Mouse (Mus musculus) left cerebral cortex, postnatal 10 days (tissue): Measurements from ENCODE around the gene Cilp. TPM values are rescaled to one million over a fixed set of nuclear protein-coding genes. Genes with fewer than 3 reads are reported as not detected.
"Not testable (repeated sequence)": the region's sequence is repeated elsewhere in the genome, so short reads cannot be mapped to it uniquely, and the experiment has no call there.

Experiments
- DNase-seq, 2 experiments: peaks; one replicate each; pipeline ENCODE4 v3.0.0; 2021 to 2022; ENCODE audit warnings: low spot score in 2 of 2, mixed read lengths in 1 of 2; ENCODE audit errors: extremely low spot score in 1 of 2
- intact Hi-C: fragments of 180-260 bp; cut with DNase I; formaldehyde crosslinking; loops from one replicate; pipeline ENCODE4 v1.15.1; 2025
- total RNA-seq, 2 experiments: library from RNA; stranded (reverse); gene quantifications; 2 replicates each; pipeline ENCODE4 v1.2.3; 2021

Cilp gene
- total RNA-seq, 2 experiments from 2014 or later: 0.08 to 0.09 TPM

- intact Hi-C loops, DNase-seq: not testable (repeated sequence)
These were observed 23.3 kb downstream of the Cilp start for GRCm38 (mm10) chr9:65288252-65288651.

GRCm38 (mm10) chr9:65289988-65290387 is 25.0 kb downstream of the Cilp start:
- no peak for DNase-seq
- intact Hi-C loops: no loop called here

DNA sequence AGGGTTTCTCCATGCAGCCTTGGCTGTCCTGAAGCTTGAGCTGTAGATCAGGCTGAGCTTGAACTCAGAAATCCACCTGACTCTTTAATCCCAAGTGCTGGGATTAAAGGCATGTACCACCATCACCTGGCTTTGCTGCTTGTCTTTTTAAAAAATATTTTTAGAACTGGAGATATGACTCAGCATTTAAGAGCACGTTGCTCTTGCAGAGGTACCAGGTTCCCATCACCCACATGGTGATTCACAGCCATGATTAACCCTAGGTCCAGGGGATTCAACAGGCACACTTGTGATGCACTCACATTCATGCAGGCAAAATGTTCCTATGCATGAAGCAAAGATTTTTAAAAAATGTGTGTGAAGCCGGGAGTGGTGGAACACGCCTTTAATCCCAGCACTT is 27.4 kb downstream of the Cilp start:
- intact Hi-C loops: no loop called here
- no peak for DNase-seq

DNA sequence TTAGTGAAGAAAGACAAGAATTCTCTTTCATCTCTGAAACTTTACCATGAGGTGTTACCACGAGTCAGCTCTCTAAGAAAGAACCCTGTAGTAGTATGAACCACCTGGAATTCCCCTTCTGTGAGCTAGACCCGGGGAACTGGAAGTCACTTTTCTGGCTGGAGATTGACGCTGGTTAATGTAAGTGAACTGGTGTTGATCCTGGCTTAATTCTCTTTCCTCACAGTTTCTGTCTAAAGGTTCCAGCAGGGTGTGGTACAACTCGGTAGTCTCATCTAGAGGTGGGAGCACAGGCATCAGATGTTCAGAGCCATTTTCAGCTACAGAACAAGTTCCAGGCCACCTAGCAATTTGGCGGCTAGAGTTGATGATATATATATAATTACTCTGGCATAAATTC is 28.1 kb downstream of the Cilp start:
- intact Hi-C loops: no loop called here
- DNase-seq: no peak

- intact Hi-C loops: no loop called here
- no peak for DNase-seq
These were observed 28.6 kb downstream of the Cilp start for GRCm38 (mm10) chr9:65293580-65293972.

GRCm38 (mm10) chr9:65293973-65294715 is 29.2 kb downstream of the Cilp start, which contains the start of gene Clpx:
TSS of gene Clpx (plus strand) at chr9:65294260.
- peak; percentile 97 to 99 for DNase-seq
- intact Hi-C loops: no loop called here

- DNase-seq: no peak
- intact Hi-C loops: no loop called here
These were observed 29.9 kb downstream of the Cilp start for GRCm38 (mm10) chr9:65294716-65295378.

DNA sequence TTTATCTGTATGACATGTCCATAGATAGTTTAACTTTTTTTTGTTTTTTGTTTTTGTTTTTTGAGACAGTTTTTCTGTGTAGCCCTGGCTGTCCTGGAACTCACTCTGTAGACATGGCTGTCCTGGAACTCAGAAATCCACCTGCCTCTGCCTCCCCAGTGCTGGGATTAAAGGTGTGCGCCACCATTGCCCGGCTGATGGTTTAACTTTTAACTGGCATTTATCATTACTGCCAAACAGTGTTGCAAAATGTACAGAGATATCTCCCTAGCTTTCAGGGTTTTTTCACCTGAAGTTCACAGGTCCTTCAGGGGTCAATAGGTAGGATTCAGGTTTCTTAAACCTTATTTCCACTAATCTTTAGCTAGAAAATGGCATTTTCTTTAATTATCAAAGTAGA is 32.1 kb downstream of the Cilp start:
- no peak for DNase-seq
- intact Hi-C loops: no loop called here

DNA sequence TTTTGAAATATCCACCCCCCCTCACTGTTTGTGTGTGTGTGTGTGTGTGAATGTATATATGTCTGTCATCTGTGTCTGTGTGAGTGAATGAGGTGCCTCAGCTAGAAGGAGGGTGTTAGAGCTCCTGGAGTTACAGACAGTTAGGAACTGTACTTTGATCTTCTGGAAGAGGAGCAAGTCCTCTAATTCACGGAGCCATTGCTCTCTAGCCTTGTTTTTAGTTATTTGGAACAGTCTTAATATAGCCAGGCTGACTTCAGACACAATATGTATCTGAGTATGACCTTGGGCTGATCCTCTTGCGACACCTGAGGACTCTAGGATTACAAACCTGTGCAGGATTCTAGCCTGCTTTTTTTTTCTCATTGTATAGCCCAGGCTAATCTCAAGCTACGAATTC is 33.8 kb downstream of the Cilp start:
- no peak for DNase-seq
- intact Hi-C loops: no loop called here

DNA sequence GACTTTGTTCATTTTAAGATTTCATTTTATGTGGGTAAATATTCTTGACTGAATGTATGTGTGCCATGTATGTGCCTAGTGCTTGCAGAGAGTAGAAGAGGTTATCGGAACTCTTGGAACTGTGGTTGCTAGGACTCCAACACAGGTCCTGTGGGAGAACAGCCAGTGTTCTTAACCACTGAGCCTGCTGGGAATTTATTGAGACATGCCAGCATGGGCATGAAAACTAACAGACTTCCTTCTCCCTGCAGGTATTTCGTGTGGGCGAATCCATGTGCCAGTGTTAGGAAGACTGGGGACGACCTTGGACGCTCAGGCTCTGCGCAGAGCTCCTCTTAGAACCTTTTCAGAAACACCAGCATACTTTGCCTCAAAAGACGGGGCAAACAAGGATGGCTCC is 34.7 kb downstream of the Cilp start:
- intact Hi-C loops: no loop called here

GRCm38 (mm10) chr9:65302327-65302983 is 37.5 kb downstream of the Cilp start:
- no peak for DNase-seq
- intact Hi-C loops: no loop called here

More for the DNA sequence above, 34.7 kb downstream of the Cilp start:
- no peak for DNase-seq

DNA sequence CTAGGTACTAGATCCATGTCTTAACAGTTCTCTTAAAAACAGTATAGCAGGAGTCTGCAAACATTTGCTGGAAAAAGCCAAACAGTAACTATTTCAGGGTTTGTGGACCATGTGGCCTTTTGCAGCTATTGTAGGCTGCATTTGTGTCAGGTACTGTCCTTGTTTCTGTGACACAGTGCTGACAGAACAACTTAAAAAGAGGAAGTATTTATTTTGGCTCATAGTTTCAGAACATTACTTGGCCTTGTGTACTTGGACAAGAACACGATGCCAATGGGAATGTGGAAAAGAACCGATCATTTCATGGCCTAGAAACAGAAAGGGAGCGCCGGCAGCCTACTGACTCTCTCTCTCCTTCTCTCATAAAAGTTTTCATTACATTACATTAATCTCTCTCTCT is 38.6 kb downstream of the Cilp start:
- no peak for DNase-seq
- intact Hi-C loops: no loop called here

DNA sequence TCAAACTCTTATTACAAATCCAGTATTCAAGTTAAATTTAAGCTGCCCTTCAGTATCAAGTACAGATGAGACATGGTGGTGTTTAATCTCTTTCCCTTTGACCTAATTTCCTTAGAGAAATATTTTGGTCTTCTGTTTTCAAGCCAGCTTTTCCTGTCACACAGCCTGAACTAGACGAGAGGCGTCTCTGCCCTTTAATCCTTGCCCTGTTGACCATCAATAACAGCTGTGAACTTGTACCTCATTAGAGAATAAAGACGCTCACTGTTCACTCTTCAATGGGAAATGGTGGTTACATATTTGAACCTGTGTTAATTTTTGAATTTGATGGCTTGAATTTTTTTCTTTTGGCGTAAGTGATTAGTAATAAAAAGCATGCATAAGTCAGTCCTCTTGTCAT is 39.3 kb downstream of the Cilp start:
- no peak for DNase-seq
- intact Hi-C loops: no loop called here

DNA sequence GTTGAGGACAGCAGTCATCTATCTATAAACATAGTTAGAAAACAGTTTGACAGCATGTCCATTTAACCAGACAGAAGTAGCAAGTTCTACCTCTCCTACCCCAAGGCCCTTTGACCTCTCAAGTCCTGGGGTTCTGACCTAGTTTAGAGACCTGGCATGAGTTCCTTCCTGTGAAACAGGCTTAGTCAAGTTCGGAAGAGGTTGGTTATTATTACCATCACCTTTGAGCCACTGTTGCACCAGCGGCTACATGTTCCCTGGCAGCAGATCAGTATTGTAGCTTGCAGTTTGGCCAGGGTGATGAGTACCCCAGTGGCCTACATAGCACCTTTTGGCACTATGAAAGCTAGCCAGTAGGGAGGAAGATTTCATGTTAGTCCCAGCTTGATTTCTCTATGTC is 41.7 kb downstream of the Cilp start:
- DNase-seq: no peak
- intact Hi-C loops: no loop called here

DNA sequence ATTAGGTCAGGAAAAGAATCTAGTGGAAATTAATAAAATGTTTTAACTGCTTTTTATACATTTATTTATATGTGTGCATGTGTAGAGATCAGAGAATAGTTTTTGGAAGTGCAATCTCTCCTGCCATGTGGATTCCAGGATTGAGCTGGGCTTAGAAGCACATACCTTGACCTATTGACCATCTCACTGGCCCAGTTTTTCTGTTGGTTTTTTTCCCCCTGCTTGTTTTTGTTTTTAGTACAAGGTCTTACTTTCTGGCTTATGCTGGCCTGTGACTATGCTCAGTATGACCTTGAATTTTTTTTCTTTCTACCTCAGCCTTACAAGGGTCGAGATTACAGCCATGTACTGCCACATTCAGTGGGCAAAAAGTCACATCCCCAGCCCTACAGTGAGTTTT is 43.0 kb downstream of the Cilp start:
- intact Hi-C loops: no loop called here
- no peak for DNase-seq

- DNase-seq: no peak
- intact Hi-C loops: loop anchor here (10.0 kb wide), 1 partner anchor 338 kb away; no protein-coding TSS in a partner anchor
These were observed 47.8 kb downstream of the Cilp start for GRCm38 (mm10) chr9:65312669-65313357.

DNA sequence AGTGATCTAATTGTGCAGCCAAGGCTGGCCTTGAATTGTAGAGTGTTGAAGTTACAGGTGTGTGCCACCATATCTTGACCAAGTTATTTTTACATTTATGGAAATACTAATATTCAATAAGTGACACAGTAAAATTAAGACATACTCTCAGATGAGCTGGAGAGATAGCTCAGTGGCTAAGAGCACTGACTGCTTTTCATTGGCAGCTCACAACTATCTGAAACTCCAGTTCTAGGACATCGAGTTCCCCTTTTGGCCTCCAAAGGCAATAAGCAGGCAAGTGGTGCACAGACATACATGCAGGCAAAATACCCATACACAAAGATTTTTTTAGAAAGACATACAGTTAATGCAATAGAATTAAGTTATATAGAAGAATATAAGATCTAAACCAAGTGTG is 48.9 kb downstream of the Cilp start:
- DNase-seq: no peak
- intact Hi-C loops: loop anchor here (10.0 kb wide), 1 partner anchor 339 kb away; no protein-coding TSS in a partner anchor

- intact Hi-C loops: loop anchor here (10.0 kb wide), 1 partner anchor 258 kb away; no protein-coding TSS in a partner anchor
- DNase-seq: peak in 1 of 2 experiments; percentile 25
These were observed 57.4 kb downstream of the Cilp start for GRCm38 (mm10) chr9:65322255-65322900.

- intact Hi-C loops: loop anchor here (10.0 kb wide), 1 partner anchor 261 kb away; no protein-coding TSS in a partner anchor
- DNase-seq: no peak
These were observed 61.0 kb downstream of the Cilp start for GRCm38 (mm10) chr9:65325971-65326370.
